Mouse (Mus musculus) activated CD4-positive, CD25-positive, alpha-beta regulatory T cell, adult 4 months (primary cell): ENCODE measurements around the gene Tldc1. TPM values are rescaled to one million over a fixed set of nuclear protein-coding genes. Genes with fewer than 3 reads are reported as not detected.
A peak's percentile ranks its signal among the peaks of the same experiment; 100 is the strongest.

Experiments
- ATAC-seq: one replicate; pipeline ENCODE4 v1.8.0; 2017
- polyA plus RNA-seq, 2 experiments: library from polyadenylated mRNA; unstranded; fragments of 100-300 nt; shearing (Covaris generic); gene quantifications; one replicate each; pipeline ENCODE4 v1.2.1; 2017

Gene Tldc1
- polyA plus RNA-seq, 2 experiments from 2014 or later = 8.8 to 11.1 TPM

DNA sequence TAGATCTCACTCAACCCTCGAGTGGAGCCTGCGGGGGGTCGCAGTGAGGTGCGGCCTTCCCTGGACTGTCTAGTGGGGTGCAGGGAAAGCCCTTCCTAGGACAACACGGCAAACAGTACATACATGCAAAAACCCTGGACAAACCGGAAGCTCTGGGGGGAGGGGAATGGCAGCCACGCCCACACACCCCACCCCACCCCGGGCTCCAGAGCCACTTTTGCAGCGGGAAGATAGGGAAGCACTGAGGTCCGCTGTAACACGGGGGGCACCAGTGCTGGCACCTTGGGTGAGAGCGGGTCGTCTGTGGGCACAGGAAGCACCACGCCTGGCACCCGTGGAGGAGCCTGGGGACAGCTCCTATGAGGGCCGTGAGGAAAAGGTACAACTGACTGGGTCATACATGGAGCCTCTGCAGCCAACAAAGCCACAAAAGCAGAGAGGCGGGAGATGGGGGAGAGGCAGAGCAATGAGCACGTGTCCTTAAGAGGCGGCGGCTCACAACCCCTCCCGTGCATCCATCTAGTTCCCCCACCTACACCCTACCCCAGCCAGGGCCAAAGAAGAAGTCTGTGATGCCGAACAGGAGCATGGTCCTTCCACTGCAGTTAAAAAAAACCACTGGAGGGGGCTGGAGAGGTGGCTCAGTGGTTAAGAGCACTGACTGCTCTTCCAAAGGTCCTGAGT, 12.3 kb downstream of the Tldc1 start:
- no peak for ATAC-seq

DNA sequence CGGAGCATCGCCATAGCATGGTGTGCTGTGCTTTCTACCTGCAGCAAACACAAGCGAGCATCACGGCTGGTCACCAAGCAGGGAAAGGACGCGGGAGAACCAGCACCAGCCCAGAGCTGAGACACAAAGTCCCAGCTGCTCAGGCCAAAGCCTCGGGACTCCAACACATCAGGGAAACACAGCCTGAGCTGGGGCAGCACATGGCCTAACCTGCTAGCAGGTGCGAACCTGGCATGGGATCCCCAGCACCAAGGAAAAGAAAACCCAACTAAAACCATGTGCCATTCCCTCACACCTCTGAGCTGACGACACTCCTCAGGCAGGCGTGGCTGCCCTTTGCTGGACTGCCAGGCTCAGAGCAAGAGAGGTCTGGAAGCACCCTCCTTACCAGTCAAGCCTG, 12.9 kb downstream of the Tldc1 start:
- ATAC-seq = no peak

DNA sequence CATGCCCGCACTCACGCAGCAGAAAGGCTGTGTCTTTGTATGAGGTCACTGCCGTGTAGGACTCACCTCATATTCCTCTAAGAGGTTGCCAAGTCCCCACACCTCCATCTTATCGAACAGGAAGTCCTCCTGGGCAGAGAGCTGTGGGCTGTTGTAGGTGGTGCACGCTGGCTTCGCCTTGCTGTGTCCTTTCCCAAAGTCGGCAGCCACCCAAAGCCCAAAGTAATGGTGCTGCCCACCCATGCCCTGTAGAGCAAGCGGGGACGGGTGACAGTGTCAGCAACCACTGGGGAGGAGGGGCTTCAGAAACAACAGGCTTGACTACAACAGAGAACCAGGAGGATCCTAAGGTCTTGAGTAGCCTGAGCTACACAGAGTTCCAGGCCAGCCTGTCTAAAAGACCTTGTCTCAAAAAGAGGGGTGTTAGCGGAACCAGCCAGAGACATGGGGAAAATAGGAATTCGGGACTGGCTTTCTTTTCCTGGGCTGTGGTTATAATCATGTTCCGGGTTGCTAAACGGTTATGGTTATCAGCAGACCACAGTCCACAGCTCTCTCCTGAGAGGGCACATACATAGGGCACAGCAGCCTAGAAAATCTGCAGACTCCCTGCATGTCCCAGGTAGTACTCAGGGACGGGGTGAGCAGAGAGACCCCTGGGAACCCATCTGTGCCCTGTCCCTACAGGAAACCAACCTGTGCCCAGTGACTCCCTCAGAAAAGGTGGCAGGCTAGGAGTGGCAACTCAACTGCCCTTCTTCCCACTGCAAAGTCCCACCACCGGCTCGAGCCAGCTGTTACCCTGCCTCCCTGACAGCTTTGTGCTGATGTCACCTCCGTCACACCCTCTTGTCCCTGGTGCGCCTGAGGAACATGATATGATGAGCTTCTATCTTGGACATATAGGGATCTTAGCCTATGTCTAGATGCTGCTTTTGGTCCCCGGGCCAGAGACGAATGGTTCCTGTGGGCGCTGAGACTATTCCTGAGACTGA, 15.7 kb downstream of the Tldc1 start:
- ATAC-seq = no peak

- ATAC-seq = no peak
Measured at GRCm38 (mm10) chr8:119761692-119762091, 16.5 kb downstream of the Tldc1 start.

DNA sequence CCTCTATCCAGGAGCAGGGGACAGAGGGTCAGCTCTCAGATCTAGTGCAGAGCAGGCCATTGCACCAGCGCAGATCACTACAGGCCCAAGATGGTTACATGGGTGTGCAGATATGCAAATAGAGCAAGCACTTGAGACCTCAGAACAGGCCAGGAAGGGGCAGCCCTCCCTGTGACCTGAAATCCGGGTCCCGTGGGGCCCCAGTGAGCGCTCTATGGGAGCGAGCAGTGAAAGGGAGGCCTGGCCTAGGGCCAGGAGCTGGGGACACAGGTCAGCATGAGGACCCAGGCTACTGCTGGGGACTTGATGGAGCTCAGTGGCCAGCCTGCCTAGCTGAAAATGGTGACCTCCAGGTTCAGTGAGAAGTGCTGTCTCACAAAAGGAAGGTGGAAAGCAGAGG, 21.7 kb downstream of the Tldc1 start:
- ATAC-seq = no peak

- ATAC-seq = peak; percentile 19
Measured at GRCm38 (mm10) chr8:119756147-119756461, 22.1 kb downstream of the Tldc1 start.

DNA sequence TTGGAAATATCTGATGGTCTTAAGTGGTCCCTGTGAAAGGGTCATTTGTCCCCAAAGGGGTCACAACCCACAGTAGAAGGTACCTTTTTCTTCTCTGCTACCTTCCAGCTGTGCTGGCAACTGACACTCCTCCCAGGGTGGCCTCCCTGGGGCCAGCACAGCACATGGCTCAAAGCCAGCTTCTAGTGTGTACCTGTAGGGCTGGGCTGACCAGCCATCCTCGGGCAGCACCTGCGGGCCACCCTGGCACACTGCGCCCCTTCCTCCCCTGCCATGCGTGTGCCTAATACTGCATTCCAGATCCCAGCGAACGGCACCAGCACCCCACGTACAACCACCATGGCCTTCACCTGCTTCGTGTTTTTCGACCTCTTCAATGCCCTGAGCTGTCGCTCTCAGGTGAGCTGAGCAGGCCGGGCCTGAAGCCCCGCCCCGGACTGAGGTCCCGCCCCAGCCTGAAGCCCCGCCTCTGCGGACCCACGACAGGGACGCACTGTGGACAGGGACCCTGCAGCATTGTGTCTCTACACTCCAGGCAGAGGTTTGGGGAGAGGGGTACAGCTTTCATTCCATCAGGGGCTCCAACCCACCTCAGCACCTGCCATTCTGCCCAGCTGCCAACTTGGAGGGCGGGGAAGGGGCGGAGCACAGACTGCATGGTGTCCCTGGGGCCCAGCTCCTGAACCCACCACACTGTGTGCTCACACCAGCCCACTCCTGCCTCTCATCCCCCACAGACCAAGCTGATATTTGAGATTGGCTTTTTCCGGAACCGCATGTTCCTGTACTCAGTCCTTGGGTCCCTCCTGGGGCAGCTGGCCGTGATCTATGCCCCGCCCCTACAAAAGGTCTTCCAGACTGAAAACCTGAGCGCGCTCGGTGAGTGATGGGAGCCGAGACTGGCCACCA, 22.7 kb downstream of the Tldc1 start:
- peak; percentile 46 for ATAC-seq

GRCm38 (mm10) chr8:119744604-119745003, 33.6 kb downstream of the Tldc1 start:
- no peak for ATAC-seq

DNA sequence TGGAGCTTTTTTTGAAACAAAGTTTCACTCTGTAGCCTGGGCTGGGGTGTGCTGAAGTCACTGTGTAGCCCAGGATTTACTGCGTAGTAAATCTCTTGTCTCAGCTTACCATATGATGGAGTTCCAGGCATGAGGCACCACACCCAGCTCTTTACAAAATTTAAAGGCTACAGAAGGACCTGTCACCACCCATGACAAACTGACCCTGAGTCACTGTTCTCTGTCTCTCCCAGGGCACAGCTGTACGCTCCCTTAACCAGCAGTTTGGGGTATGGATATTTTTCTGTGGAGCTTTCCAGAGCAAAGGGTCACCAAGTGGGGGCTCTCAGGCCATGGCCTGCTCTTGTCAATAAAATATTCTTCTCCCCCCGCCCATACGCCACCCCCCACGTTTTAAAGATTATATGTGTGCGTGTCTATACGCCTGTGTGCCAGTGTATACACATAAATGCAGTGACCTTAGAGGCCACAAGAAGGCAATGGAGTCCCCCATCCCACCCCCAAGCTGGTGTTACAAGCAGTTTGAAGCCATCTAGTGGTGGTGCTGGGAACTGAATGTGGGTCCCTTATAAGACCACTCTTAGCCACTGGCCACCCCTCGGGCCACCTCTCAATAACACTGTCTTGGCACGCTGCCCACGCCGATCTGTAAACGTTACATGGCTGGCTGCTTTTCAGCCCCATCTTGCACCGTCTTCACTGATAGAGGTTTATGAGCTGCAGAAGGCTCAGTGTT, 34.8 kb downstream of the Tldc1 start:
- ATAC-seq = no peak

DNA sequence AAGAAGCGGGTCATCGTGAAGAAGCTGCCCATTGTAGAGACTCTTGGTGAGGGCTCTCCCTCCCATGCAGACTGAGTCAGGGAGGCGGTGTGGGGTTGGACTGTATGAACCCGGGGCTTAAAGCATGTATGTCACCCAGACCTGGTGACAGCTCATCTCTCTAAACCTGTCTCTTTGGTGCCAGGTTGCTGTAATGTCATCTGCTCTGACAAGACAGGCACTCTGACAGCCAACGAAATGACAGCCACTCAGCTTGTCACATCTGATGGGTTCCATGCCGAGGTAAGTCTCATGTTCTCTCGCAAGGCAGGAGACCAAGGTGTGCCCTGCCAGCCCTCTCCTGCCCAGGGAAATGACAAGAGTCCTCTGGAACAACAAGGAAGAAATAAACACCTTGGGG, 35.8 kb downstream of the Tldc1 start:
- no peak for ATAC-seq

GRCm38 (mm10) chr8:119740634-119741033, 37.6 kb downstream of the Tldc1 start:
- no peak for ATAC-seq

- no peak for ATAC-seq
Measured at GRCm38 (mm10) chr8:119738129-119738907, 39.9 kb downstream of the Tldc1 start.

- no peak for ATAC-seq
Measured at GRCm38 (mm10) chr8:119737093-119737900, 40.9 kb downstream of the Tldc1 start.

DNA sequence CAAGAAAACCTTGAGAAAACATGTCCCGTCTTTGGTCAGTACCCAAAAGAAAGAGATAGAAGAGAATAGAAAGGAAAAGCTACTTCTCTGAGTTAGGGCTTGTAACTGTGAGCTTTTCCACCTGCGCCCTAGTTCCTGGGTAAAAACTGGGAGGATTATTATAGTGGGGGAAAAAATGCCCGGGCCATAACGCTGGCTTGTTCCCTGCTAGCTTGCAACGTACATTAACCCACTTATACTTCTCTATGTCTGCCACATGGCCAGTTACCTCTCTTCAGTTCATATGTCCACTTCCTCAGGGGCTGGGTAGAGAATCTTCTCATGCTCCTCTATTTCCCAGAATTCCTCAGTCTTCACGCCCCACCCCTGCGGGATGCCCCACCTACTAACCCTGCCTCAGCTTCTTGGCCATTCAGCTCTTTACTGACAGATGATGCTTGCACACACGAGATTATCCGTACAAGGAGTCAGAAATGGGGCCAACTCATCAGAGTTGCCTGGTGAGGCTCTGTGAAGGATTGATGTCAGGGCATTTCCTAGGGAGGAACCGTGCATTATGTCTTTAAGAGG, 41.8 kb downstream of the Tldc1 start:
- no peak for ATAC-seq

GRCm38 (mm10) chr8:119732072-119732471, 46.1 kb downstream of the Tldc1 start:
- ATAC-seq = no peak

DNA sequence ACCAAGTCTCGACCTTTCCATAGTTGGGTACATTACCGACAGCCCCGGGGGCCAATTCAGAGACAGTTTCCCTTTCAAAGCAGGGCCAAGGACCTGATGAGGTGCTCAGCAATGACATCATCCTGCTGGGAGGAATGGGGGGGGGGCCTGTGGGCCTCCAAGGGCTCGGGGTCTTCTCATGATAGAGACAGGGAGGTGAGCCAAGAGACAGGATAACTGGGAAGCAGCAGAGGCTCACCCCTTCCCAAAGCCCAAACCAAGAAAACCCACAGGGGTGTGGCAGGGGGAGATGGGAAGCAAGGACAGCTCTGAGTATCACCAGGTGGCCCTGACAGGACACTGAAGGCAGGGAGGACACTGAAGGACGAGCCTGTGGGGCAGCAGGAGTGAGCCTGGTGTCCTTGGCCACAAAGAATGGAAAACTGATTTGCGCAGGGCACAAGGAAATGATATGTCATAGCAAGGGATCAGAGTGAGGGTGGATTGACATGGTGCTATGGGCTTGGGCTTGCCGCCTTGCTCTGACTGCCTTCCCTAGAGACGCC, 49.8 kb downstream of the Tldc1 start:
- ATAC-seq = no peak

DNA sequence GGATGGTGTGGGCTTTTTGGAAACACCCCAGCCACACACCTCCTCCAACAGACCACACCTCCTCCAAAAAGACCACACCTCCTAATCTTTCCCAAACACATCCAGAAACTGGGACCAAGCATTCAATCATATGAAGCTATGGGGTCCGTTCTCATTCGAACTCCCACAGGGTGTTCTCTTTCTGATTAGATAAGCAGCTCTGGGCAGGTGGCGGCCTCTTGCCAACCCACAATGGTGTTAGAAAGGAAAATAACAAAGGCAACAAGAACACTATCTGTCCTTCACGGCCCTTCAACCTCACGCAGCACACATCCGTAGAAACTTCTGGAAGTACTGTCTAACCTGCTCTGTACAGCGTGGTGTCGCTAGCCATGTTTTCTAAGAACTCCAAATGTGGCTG, 51.1 kb downstream of the Tldc1 start:
- ATAC-seq = no peak

- ATAC-seq = no peak
Measured at GRCm38 (mm10) chr8:119724596-119724995, 53.6 kb downstream of the Tldc1 start.

GRCm38 (mm10) chr8:119723676-119724075, 54.5 kb downstream of the Tldc1 start:
- ATAC-seq = peak; percentile 40

DNA sequence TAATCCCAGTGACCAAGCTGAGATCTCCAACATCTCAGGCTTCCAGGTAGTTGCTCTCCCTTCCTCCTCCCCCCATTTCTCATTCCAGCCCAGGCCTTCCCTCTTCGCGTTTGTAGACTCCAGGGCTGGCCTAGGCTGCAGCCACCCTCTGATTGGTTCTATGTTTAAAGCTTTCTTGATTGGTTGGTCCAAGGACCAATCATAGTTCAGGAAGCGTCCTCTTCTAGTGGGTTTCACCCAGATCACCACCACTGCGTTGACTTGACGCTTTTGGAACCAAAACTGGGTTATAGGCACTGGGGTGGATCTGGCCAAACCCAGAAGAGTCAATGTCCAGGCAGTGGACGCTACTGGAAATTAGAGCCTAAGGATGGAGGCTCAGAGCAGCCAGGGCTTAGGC, 55.9 kb downstream of the Tldc1 start:
- no peak for ATAC-seq
